Mouse (Mus musculus) adrenal gland, adult 2 months (tissue): Measurements from ENCODE around the gene Plekhg4. TPM values are rescaled to one million over a fixed set of nuclear protein-coding genes. Genes with fewer than 3 reads are reported as not detected.

Experiments used
- DNase-seq: peaks from one replicate; pipeline ENCODE4 v3.0.0; 2021
- long read RNA-seq: library from polyadenylated mRNA; stranded (forward); transcript quantifications from one replicate; pipeline ENCODE4 v2.0.0, GENCODE M21; 2021
- polyA plus RNA-seq: library from polyadenylated mRNA; depleted of rRNA; stranded (reverse); fragments of >200 nt; gene quantifications from 2 replicates; pipeline ENCODE4 v1.2.3, GENCODE M21; 2012; rRNA removed
- total RNA-seq, 2 experiments: library from RNA; stranded (reverse); gene quantifications; 2 replicates each; pipeline ENCODE4 v1.2.3; 2021

The Plekhg4 gene
- total RNA-seq (under 1 TPM; 0.35 to 0.52 TPM), polyA plus RNA-seq (0.20 and 0.58 TPM in 2 replicates)
- long read RNA-seq = 0 reads

GRCm38 (mm10) chr8:105373032-105373431 is at the start of gene Plekhg4:
Gene Plekhg4 (plus strand): TSS chr8:105373274.
- peak; percentile 80 for DNase-seq

- DNase-seq = no peak
Observed at GRCm38 (mm10) chr8:105325641-105326093, 47.4 kb upstream of the Plekhg4 start.

- DNase-seq = peak; percentile 97
Observed at GRCm38 (mm10) chr8:105326141-105326672, 46.9 kb upstream of the Plekhg4 start, which contains the start of the genes Lrrc29 and Tmem208. Gene Lrrc29 (minus strand): TSS chr8:105326278. Gene Tmem208 (plus strand): TSS chr8:105326354.

GRCm38 (mm10) chr8:105326968-105327367 is 46.1 kb upstream of the Plekhg4 start:
- no peak for DNase-seq

- no peak for DNase-seq
Observed at GRCm38 (mm10) chr8:105330325-105330724, 42.7 kb upstream of the Plekhg4 start.

GRCm38 (mm10) chr8:105331469-105331868 is 41.6 kb upstream of the Plekhg4 start:
- no peak for DNase-seq

- DNase-seq = no peak
Observed at GRCm38 (mm10) chr8:105331931-105332330, 41.1 kb upstream of the Plekhg4 start.

- DNase-seq = no peak
Observed at GRCm38 (mm10) chr8:105332523-105332922, 40.6 kb upstream of the Plekhg4 start.

GRCm38 (mm10) chr8:105336373-105337130 is 36.5 kb upstream of the Plekhg4 start:
- no peak for DNase-seq

- no peak for DNase-seq
Observed at GRCm38 (mm10) chr8:105338992-105339391, 34.1 kb upstream of the Plekhg4 start.

GRCm38 (mm10) chr8:105339886-105340635 is 33.0 kb upstream of the Plekhg4 start:
- DNase-seq = peak; percentile 44

GRCm38 (mm10) chr8:105341399-105341798 is 31.7 kb upstream of the Plekhg4 start:
- no peak for DNase-seq

- DNase-seq = no peak
Observed at GRCm38 (mm10) chr8:105342768-105343167, 30.3 kb upstream of the Plekhg4 start.

- DNase-seq = no peak
Observed at GRCm38 (mm10) chr8:105343791-105344574, 29.1 kb upstream of the Plekhg4 start.

GRCm38 (mm10) chr8:105345061-105345975 is 27.8 kb upstream of the Plekhg4 start:
- peak; percentile 78 for DNase-seq

- DNase-seq = peak; percentile 70
Observed at GRCm38 (mm10) chr8:105346611-105347427, 26.3 kb upstream of the Plekhg4 start.

GRCm38 (mm10) chr8:105347428-105348221 is 25.4 kb upstream of the Plekhg4 start, which contains the start of gene Fhod1:
Gene Fhod1 (minus strand): TSS chr8:105347953.
- peak; percentile 98 for DNase-seq

- DNase-seq = peak; percentile 66
Observed at GRCm38 (mm10) chr8:105348450-105349095, 24.5 kb upstream of the Plekhg4 start, which contains the start of gene Slc9a5. Gene Slc9a5 (plus strand): TSS chr8:105348843.
